Mouse (Mus musculus): ENCODE measurements around the gene Gm20388. TPM values are rescaled to one million over a fixed set of nuclear protein-coding genes. Genes with fewer than 3 reads are reported as not detected.

Gm20388 gene
- polyA plus RNA-seq, 1 experiment from 2014 or later: 8.3 TPM

- H3K4me3 ChIP-seq (ENCODE audit: low read depth, low read length): no peak overlapping the region
- peak overlapping the region; percentile 52; the same call in 1 of the 2 replicates for H3K27ac ChIP-seq (ENCODE audit: low read depth)
- peak; percentile 49; the same call in 1 of the 2 replicates for ATAC-seq (replicated peaks; ENCODE audit: low FRiP score, low TSS enrichment, low read depth)
- no peaks in the 10 kb centered on the region for H3K27me3 ChIP-seq (replicated peaks; ENCODE audit: control insufficient read depth, insufficient read depth, low read length)
- H3K4me1 ChIP-seq (replicated peaks; ENCODE audit: control insufficient read depth, insufficient read depth, low read length): peaks cover 42% of the 10 kb centered on the region
- WGBS: 22% methylated on average over 11 of the region's 11 CpGs
- H3K4me2 ChIP-seq (ENCODE audit: low read length): peak overlapping the region; percentile 12
- DNase-seq (ENCODE audit: low spot score): peak; percentile 79
- no peaks in the 10 kb centered on the region for H3K36me3 ChIP-seq (ENCODE audit: control insufficient read depth, insufficient read depth, low read length)
- no peaks in the 10 kb centered on the region for H3K9me3 ChIP-seq (ENCODE audit: control insufficient read depth, low read length)
- no peak overlapping the region for H3K9ac ChIP-seq (ENCODE audit: low read length)
Measured at GRCm38 (mm10) chr8:120368814-120369649, 458.4 kb downstream of the Gm20388 start.

- no peak overlapping the region for H3K9ac ChIP-seq (ENCODE audit: low read length)
- ATAC-seq (replicated peaks; ENCODE audit: low FRiP score, low TSS enrichment, low read depth): no peak
- H3K27me3 ChIP-seq (replicated peaks; ENCODE audit: control insufficient read depth, insufficient read depth, low read length): no peaks in the 10 kb centered on the region
- H3K4me2 ChIP-seq (ENCODE audit: low read length): no peak overlapping the region
- no peaks in the 10 kb centered on the region for H3K9me3 ChIP-seq (ENCODE audit: control insufficient read depth, low read length)
- no peak overlapping the region for H3K4me3 ChIP-seq (ENCODE audit: low read depth, low read length)
- 56% methylated on average over 7 of the region's 7 CpGs for WGBS
- H3K36me3 ChIP-seq (ENCODE audit: control insufficient read depth, insufficient read depth, low read length): no peaks in the 10 kb centered on the region
- no peak overlapping the region for H3K27ac ChIP-seq (ENCODE audit: low read depth)
- H3K4me1 ChIP-seq (replicated peaks; ENCODE audit: control insufficient read depth, insufficient read depth, low read length): peaks cover 43% of the 10 kb centered on the region
- no peak for DNase-seq (ENCODE audit: low spot score)
Measured at GRCm38 (mm10) chr8:120369956-120370355, 459.3 kb downstream of the Gm20388 start.

GRCm38 (mm10) chr8:120370461-120370860 is 459.8 kb downstream of the Gm20388 start:
- DNase-seq (ENCODE audit: low spot score): no peak

GRCm38 (mm10) chr8:120371146-120371545 is 460.5 kb downstream of the Gm20388 start:
- H3K4me1 ChIP-seq (replicated peaks; ENCODE audit: control insufficient read depth, insufficient read depth, low read length): peaks cover 51% of the 10 kb centered on the region

More at GRCm38 (mm10) chr8:120370461-120370860, 459.8 kb downstream of the Gm20388 start:
- H3K36me3 ChIP-seq (ENCODE audit: control insufficient read depth, insufficient read depth, low read length): no peaks in the 10 kb centered on the region
- H3K4me1 ChIP-seq (replicated peaks; ENCODE audit: control insufficient read depth, insufficient read depth, low read length): peaks cover 48% of the 10 kb centered on the region
- H3K9ac ChIP-seq (ENCODE audit: low read length): no peak overlapping the region
- H3K27ac ChIP-seq (ENCODE audit: low read depth): no peak overlapping the region
- H3K9me3 ChIP-seq (ENCODE audit: control insufficient read depth, low read length): no peaks in the 10 kb centered on the region
- ATAC-seq (replicated peaks; ENCODE audit: low FRiP score, low TSS enrichment, low read depth): no peak
- no peaks in the 10 kb centered on the region for H3K27me3 ChIP-seq (replicated peaks; ENCODE audit: control insufficient read depth, insufficient read depth, low read length)
- H3K4me2 ChIP-seq (ENCODE audit: low read length): no peak overlapping the region
- no peak overlapping the region for H3K4me3 ChIP-seq (ENCODE audit: low read depth, low read length)
- WGBS: 80% methylated on average over 4 of the region's 4 CpGs

GRCm38 (mm10) chr8:120371725-120372457 is 461.2 kb downstream of the Gm20388 start:
- Histone ChIP-seq H3K36me3 (ENCODE audit: control insufficient read depth, insufficient read depth, low read length) (no peaks in the 10 kb centered on the region), H3K27me3 (replicated peaks; ENCODE audit: control insufficient read depth, insufficient read depth, low read length) (no peaks in the 10 kb centered on the region), H3K4me2 (ENCODE audit: low read length) (no peak overlapping the region), H3K9me3 (ENCODE audit: control insufficient read depth, low read length) (no peaks in the 10 kb centered on the region), H3K4me3 (ENCODE audit: low read depth, low read length) (no peak overlapping the region), H3K4me1 (replicated peaks; ENCODE audit: control insufficient read depth, insufficient read depth, low read length) (peaks cover 52% of the 10 kb centered on the region), H3K27ac (ENCODE audit: low read depth) (no peak overlapping the region), H3K9ac (ENCODE audit: low read length) (no peak overlapping the region)
- DNase-seq (ENCODE audit: low spot score) (no peak), ATAC-seq (replicated peaks; ENCODE audit: low FRiP score, low TSS enrichment, low read depth) (no peak)
- 54% methylated on average over 8 of the region's 8 CpGs for WGBS

More at GRCm38 (mm10) chr8:120371146-120371545, 460.5 kb downstream of the Gm20388 start:
- DNase-seq (ENCODE audit: low spot score): no peak
- H3K9me3 ChIP-seq (ENCODE audit: control insufficient read depth, low read length): no peaks in the 10 kb centered on the region
- 72% methylated on average over 5 of the region's 5 CpGs for WGBS
- H3K4me3 ChIP-seq (ENCODE audit: low read depth, low read length): no peak overlapping the region
- no peaks in the 10 kb centered on the region for H3K27me3 ChIP-seq (replicated peaks; ENCODE audit: control insufficient read depth, insufficient read depth, low read length)
- no peak overlapping the region for H3K4me2 ChIP-seq (ENCODE audit: low read length)
- ATAC-seq (replicated peaks; ENCODE audit: low FRiP score, low TSS enrichment, low read depth): no peak
- no peak overlapping the region for H3K9ac ChIP-seq (ENCODE audit: low read length)
- H3K27ac ChIP-seq (ENCODE audit: low read depth): no peak overlapping the region
- no peaks in the 10 kb centered on the region for H3K36me3 ChIP-seq (ENCODE audit: control insufficient read depth, insufficient read depth, low read length)

- Histone ChIP-seq H3K27ac (ENCODE audit: low read depth) (no peak overlapping the region), H3K4me3 (ENCODE audit: low read depth, low read length) (no peak overlapping the region), H3K9me3 (ENCODE audit: control insufficient read depth, low read length) (no peaks in the 10 kb centered on the region), H3K4me2 (ENCODE audit: low read length) (no peak overlapping the region), H3K27me3 (replicated peaks; ENCODE audit: control insufficient read depth, insufficient read depth, low read length) (no peaks in the 10 kb centered on the region), H3K4me1 (replicated peaks; ENCODE audit: control insufficient read depth, insufficient read depth, low read length) (peaks cover 52% of the 10 kb centered on the region), H3K9ac (ENCODE audit: low read length) (no peak overlapping the region), H3K36me3 (ENCODE audit: control insufficient read depth, insufficient read depth, low read length) (no peaks in the 10 kb centered on the region)
- DNase-seq (ENCODE audit: low spot score) (no peak), ATAC-seq (replicated peaks; ENCODE audit: low FRiP score, low TSS enrichment, low read depth) (no peak)
- WGBS: 88% methylated on average over 6 of the region's 6 CpGs
Measured at GRCm38 (mm10) chr8:120372684-120373083, 462.0 kb downstream of the Gm20388 start.

- ATAC-seq (replicated peaks; ENCODE audit: low FRiP score, low TSS enrichment, low read depth) (no peak), DNase-seq (ENCODE audit: low spot score) (no peak)
- H3K36me3 ChIP-seq (ENCODE audit: control insufficient read depth, insufficient read depth, low read length): no peaks in the 10 kb centered on the region
- peak overlapping the region; percentile 54 for H3K27ac ChIP-seq (ENCODE audit: low read depth)
- H3K4me3 ChIP-seq (ENCODE audit: low read depth, low read length): no peak overlapping the region
- WGBS: 53% methylated on average over 3 of the region's 3 CpGs
- no peak overlapping the region for H3K9ac ChIP-seq (ENCODE audit: low read length)
- peaks cover 54% of the 10 kb centered on the region for H3K4me1 ChIP-seq (replicated peaks; ENCODE audit: control insufficient read depth, insufficient read depth, low read length)
- no peaks in the 10 kb centered on the region for H3K9me3 ChIP-seq (ENCODE audit: control insufficient read depth, low read length)
- H3K4me2 ChIP-seq (ENCODE audit: low read length): no peak overlapping the region
- H3K27me3 ChIP-seq (replicated peaks; ENCODE audit: control insufficient read depth, insufficient read depth, low read length): no peaks in the 10 kb centered on the region
Measured at GRCm38 (mm10) chr8:120373621-120374020, 463.0 kb downstream of the Gm20388 start.

GRCm38 (mm10) chr8:120374070-120374469 is 463.4 kb downstream of the Gm20388 start:
- Histone ChIP-seq H3K4me1 (replicated peaks; ENCODE audit: control insufficient read depth, insufficient read depth, low read length) (peaks cover 51% of the 10 kb centered on the region), H3K27ac (ENCODE audit: low read depth) (peak overlapping the region; percentile 54), H3K9ac (ENCODE audit: low read length) (no peak overlapping the region), H3K27me3 (replicated peaks; ENCODE audit: control insufficient read depth, insufficient read depth, low read length) (no peaks in the 10 kb centered on the region), H3K9me3 (ENCODE audit: control insufficient read depth, low read length) (no peaks in the 10 kb centered on the region), H3K4me3 (ENCODE audit: low read depth, low read length) (no peak overlapping the region), H3K4me2 (ENCODE audit: low read length) (no peak overlapping the region), H3K36me3 (ENCODE audit: control insufficient read depth, insufficient read depth, low read length) (no peaks in the 10 kb centered on the region)
- ATAC-seq (replicated peaks; ENCODE audit: low FRiP score, low TSS enrichment, low read depth) (no peak), DNase-seq (ENCODE audit: low spot score) (no peak)
- WGBS: 50% methylated on average over 1 of the region's 1 CpGs
